Mouse (Mus musculus) spleen, adult 2 months (tissue): ENCODE data around the gene Tsen54.

Experiments used
- CTCF ChIP-seq: fragments of 200-500 bp; IDR thresholded peaks from 2 replicates; pipeline ENCODE4 v1.5.1; 2011; ENCODE audit warnings: mild to moderate bottlenecking, inconsistent platforms; ENCODE audit not compliant: insufficient read depth, insufficient read length, insufficient replicate concordance; ENCODE audit errors: extremely low read depth
- POLR2A ChIP-seq: fragments of 200-500 bp; IDR thresholded peaks from 2 replicates; pipeline ENCODE4 v1.6.1; 2011; ENCODE audit warnings: low read depth, low read length, inconsistent platforms

- TF ChIP-seq POLR2A (no peak), CTCF (no peak)
Measured at GRCm38 (mm10) chr11:115779038-115779571, 35.4 kb upstream of the Tsen54 start.
